Mouse (Mus musculus): ENCODE results near the gene Pik3c2b.

DNA sequence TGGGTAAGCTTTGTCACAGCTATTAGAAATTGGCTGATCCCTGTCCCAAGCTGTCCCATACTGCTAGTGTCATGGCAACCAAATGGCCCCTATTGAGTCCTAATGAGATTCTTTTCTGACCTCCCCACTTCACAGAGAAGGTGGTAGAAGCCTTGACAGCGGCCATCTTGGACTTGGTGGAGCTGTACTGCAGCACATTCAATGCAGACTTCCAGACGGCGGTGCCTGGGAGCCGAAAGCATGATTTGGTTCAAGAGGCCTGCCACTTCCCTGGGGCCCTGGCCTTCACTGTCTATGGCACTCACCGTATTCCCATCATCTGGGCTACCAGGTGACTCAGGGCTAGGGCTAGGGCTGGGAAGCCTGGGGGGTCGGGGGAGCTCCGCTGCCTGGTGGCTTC lies 34.0 kb downstream of the Pik3c2b start:
- TF ChIP-seq CTCF (IDR thresholded peaks at IDR 0.05; ENCODE audit: low read depth), result no peak
- TF ChIP-seq EP300 (IDR thresholded peaks at IDR 0.05; ENCODE audit: low read depth), result no peak
